Mouse (Mus musculus) yolk sac, embryonic 10.5 days (tissue): ENCODE measurements around the gene Tle3.

Experiments
- DNase-seq: peaks from one replicate; pipeline ENCODE4 v3.0.0-alpha.2; 2017; ENCODE audit warnings: low spot score

Tle3 gene

DNA sequence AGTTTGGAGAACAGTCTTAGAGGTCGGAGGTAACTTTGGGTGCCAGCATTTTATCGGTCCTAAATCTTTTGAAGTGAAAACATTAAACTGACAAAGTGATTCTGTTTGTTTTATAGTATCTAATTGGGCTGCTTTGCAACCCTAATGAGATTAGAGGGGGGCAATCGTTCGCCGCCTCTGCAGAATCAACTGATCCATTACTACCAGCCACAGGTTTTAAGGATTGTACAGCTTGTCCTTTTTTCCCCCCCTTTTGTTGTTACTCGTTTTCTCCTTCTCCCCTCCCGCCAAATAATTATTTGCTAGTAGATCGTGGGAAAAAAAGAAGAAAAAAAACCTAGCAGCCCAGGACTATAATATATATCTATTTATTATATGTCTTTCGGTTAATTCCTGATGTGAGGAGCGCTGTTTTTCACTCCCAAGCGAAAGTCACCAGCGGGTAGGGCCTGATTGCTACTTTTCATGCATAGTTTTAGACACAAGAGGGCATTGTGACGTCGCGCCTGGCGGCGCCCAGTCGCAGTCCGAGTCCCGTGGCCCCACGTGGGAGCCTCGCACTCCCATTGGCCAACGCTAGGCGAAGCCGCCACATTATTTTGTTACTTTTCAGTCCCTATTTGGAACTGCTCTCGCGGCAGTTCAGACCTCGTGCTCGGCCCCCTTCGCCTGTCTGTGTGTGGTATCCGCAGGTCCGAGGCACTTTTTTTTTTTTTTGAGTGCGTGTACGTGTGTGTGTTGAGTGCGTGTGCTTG is at the start of gene Tle3:
Gene Tle3, plus strand, starts transcription at position 612 of the 755 bp plus-strand sequence.
- DNase-seq: peak; percentile 98

- DNase-seq: no peak
Measured at GRCm38 (mm10) chr9:61323221-61323620, 48.9 kb upstream of the Tle3 start.

GRCm38 (mm10) chr9:61323879-61324278 is 48.3 kb upstream of the Tle3 start:
- no peak for DNase-seq

DNA sequence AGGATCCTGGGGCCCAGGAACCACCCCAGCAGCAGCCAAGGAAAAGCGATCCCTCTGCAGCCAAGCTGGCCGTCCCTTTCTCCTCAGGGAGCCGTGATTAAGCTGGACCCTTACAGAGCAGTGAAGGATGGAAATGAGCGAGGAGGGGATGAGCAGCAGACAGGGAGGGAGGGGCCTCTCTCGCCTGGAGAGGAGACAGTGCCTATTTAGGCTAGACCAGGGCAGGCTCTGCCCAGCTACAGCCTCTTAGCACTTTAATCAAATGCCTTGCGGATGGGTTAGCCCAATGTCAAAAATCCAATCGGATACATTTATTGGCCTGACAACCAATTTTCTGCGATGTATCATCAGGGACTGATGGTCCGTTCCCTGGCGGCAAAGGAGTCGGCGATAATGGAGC is 47.8 kb upstream of the Tle3 start:
- DNase-seq: no peak

GRCm38 (mm10) chr9:61325012-61325411 is 47.2 kb upstream of the Tle3 start:
- DNase-seq: no peak

DNA sequence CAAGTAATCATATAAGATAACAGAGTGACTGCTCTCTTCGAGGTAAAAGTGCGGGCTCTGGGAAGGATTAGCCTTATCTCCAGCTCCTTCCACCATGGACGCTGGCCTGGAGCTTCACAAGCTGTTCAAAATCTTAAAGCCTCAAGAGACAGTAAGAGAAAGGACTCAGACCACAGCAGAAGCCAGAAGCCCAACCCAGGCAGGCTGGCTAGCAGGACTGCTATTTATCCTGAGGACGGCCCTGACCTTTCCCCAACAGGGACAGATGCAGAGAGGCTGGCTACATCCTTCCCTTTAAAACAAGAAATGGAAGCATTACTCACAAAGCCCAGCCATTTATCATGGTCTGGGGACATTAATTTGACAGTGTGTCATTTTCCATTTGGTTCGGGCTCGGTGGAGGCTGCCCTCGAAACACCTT is 46.2 kb upstream of the Tle3 start:
- peak; percentile 77 for DNase-seq

DNA sequence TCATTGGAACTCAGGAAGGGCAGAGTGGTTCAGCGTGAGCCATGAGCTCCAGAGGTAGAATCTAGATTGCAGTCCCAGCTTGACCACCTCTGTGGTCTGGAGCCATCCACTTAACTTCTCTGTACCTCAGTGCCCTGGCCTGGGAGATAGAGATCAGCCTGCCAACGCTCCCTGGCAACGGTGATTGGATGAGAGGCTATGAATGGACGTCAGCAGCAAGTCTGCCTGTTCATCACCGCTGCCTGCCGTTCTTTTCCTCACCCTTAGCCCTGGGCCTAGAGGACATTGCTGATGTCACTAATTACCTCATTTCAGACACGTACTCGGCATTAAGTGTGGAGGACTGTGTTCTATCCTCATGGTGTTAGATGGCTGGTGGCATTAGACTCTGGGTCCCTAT is 45.2 kb upstream of the Tle3 start:
- no peak for DNase-seq

GRCm38 (mm10) chr9:61328173-61328572 is 44.0 kb upstream of the Tle3 start:
- no peak for DNase-seq

GRCm38 (mm10) chr9:61330747-61331146 is 41.4 kb upstream of the Tle3 start:
- no peak for DNase-seq

DNA sequence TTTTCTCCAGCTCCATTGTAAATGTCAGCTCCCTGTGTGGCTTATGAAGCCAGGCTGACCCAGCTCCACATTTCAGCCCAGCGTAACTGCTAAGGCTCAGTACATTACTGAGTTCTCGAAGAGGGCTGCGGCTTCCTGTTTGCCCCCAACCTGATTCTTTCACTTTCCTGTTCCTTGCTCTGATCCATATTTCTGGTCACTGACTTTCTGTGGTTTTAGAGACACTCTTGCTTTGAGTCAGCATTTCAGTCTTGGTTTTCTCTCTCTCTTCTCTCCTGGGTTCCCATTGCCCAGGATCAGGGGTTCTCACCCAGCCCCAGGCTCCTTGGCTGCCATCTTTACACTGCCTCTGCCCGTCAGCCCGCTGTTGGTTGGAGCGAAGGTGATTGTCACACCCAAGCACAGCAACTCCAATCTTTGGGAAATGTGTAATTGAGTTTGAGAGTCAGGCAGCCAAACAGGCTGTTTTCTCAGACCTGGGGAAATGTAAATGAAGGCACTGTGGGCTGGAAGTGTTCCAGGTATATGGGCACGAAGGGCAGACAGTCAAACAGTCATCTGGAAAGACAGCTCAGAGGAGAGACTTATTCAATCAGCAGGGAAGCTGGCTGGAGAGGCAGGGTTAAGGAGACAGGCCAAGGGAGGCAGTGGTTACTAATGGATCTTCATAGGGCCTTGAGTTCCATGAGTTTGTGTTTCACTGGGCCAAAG is 39.8 kb upstream of the Tle3 start:
- DNase-seq: no peak

- no peak for DNase-seq
Measured at GRCm38 (mm10) chr9:61336179-61336578, 36.0 kb upstream of the Tle3 start.

DNA sequence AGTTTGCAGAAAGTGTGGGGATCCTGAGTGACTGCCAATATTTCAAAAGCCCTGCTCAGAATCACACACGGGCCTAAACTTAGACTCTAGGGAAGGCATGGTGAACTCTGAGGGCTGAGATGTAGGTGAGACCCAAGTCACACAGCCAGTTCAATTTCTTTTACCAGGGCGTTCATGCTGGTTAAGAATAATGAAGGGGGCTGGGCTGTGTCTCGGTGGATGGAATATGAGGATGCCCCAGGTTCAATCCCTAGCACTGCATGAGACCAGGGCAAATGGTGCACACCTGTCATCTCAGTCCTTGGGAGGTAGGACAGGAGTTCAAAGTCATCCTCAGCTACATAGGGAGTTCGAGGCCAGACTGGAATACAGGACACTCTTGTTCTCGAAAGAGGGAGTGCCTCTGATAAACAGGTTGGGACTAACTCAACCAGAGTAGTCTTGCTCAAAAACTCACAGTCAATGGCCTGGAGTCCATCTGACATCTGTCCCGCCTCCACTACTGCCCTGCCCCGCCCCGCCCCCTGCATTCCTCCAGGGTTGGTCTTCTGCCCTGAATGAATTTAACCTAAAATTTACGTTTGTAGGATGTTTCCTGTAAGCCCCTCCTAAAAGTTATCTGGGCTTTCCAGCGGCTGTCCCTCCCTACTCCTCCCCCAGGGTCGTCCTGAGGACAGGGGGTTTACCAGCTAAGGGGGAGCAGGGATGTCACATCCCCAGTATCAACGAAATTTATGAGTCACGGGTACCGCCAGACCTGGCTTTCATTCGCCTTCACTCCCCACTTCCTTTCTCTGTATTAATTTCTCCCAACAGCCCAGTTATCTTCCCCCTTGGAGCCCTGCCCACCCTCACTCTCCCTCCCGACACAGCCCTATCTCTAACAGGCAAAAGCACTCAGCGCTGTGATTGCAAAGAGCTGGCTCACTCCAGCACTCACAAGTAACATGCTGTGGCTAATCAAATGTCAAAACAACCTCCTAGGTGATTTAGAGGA is 35.3 kb upstream of the Tle3 start:
- DNase-seq: peak; percentile 71

- peak; percentile 64 for DNase-seq
Measured at GRCm38 (mm10) chr9:61337665-61338064, 34.5 kb upstream of the Tle3 start.

- peak; percentile 80 for DNase-seq
Measured at GRCm38 (mm10) chr9:61339311-61339710, 32.9 kb upstream of the Tle3 start.

DNA sequence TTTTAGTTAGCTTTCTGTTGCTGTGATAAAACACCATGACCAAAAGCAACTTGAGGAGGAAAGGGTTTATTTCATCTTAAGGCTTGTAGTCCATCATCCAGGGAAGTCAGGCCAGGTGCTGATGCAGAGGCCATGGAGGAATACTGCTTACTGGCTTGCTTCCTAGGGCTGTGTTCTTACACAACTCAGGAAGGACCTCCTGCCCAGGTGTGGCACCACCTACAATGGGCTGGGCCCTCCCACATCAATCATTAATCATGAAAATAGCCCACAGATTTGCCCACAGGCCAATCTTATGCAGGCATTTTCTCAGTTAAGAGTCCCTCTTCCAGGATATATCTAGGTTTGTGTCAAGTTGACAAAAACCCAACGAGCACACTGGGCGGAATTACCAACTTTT is 31.8 kb upstream of the Tle3 start:
- DNase-seq: no peak

GRCm38 (mm10) chr9:61342297-61342696 is 29.9 kb upstream of the Tle3 start:
- no peak for DNase-seq

- DNase-seq: no peak
Measured at GRCm38 (mm10) chr9:61344684-61345083, 27.5 kb upstream of the Tle3 start.

DNA sequence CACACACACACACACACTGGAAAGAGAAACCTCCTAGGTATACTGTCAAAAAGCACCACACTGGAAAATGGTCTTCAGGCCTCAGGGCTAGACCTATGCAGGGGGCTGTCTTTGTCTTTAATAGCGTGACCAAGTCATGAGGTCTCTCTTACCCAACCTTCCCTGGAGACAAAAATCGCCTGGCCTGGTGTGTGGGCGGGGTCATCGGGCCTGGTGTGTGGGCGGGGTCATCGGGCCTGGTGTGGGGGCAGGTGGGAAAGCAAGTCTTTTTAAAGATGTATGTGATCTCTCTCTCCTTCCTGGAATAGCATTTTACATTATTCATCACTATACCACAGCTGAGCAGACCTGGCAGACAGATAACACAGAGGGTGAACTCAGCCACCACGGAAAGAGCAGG is 25.2 kb upstream of the Tle3 start:
- peak; percentile 82 for DNase-seq

DNA sequence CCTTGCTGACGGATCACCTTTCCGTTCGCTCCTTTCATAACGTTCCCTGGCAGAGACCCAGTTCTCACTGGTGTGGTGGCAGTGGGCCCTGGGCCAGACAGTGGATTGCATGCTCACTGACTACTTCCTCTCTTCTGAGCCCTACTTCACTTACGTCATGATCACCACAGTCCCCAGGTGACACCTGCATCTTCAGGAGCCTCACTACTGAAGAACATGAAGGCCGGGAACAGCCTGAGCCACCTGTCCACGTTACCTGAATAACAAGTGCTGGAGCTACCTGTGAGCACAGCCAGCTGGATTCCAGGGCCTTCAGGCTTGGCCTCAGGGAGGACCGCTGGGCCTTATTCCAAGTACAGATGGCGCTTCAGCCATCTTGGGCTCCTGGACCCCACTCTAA is 24.1 kb upstream of the Tle3 start:
- DNase-seq: no peak

DNA sequence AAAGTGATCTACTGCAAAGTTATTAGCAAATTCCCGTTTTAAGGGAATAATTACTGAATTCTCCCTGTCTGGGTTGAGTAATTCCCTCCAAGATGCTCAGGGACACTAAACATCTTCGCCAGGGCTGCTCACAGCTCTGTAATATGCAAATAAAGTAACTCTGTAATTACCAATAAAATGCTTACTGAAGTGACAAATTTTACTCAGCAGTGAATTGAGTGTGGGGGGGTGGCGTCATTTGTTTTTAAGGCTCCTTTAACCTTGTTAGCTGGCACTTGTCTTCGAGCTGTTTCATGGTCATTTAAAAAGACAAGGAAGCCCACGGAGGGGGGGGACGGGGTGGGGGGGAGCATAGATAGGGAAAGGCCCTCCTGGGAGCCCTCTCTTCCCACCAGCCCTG is 23.6 kb upstream of the Tle3 start:
- DNase-seq: no peak

DNA sequence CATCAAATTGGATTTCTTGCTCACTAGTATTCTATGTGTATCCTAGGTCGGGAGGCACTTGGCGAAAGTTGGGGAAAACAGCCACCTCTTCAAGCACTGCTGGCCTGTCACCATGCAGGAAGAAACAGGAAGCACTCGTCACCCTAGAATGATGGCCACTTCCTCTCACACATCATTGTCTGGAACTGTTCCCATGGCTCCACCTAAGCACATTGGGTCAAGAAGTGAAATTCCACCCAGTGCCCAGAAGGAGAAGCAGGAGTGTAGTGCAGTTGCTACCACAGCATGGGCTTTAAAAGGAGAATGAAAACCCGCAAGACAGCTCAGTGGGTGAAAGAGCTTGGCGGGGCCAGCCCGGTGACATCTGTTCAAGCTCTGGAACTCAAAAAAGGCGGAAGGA is 22.5 kb upstream of the Tle3 start:
- DNase-seq: no peak

DNA sequence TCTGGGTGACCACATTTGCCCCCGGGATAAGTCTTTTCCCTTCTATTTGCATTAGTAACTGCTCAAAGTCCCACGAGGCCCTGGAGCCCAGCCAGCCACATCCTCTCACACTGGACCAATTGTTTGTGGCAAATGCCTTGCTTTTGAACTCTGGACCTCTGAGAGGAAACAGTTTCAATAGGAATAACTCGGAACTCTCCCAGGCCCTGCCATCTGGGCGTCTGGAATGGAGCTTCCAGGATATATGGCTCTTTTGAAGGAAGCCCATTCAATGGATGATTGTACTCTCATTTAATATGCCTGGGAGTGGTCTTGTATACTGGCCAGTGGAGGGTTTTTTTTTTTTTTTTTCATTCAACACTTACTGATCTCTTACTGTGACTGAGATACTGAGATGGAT is 21.0 kb upstream of the Tle3 start:
- DNase-seq: peak; percentile 77
